Mouse (Mus musculus) liver, embryonic 11.5 days (tissue): ENCODE data around the gene Stx5a. TPM values are rescaled to one million over a fixed set of nuclear protein-coding genes. Genes with fewer than 3 reads are reported as not detected.
"Not testable (repeated sequence)": the region's sequence is repeated elsewhere in the genome, so short reads cannot be mapped to it uniquely, and the experiment has no call there.

Source experiments
- ATAC-seq: fragments of 200-750 bp; cut with Nextera tagmentation; replicated peaks from 2 replicates; pipeline ENCODE4 v1.8.0; 2017; ENCODE audit warnings: moderate number of reproducible peaks, mild to moderate bottlenecking, moderate TSS enrichment, moderate library complexity; ENCODE audit not compliant: low FRiP score
- DNase-seq: peaks from one replicate; pipeline ENCODE4 v3.0.0-alpha.2; 2017; ENCODE audit warnings: low spot score
- H3K27ac ChIP-seq: fragments of 300-500 bp; sonication (generic); 2 replicates; pipeline ENCODE4 v1.5.1; 2014; ENCODE audit warnings: mild to moderate bottlenecking, low read depth, low read length, control low read depth
- H3K27me3 ChIP-seq: fragments of 300-500 bp; sonication (generic); replicated peaks from 2 replicates; pipeline ENCODE4 v1.6.1; 2014; ENCODE audit warnings: low read length, mixed read lengths; ENCODE audit not compliant: control insufficient read depth, insufficient read depth
- H3K36me3 ChIP-seq: fragments of 300-500 bp; sonication (generic); 2 replicates; pipeline ENCODE4 v1.6.1; 2014; ENCODE audit warnings: mild to moderate bottlenecking, low read length, moderate library complexity, mixed read lengths; ENCODE audit not compliant: control insufficient read depth, insufficient read depth
- H3K4me1 ChIP-seq: fragments of 300-500 bp; sonication (generic); replicated peaks from 2 replicates; pipeline ENCODE4 v1.6.1; 2014; ENCODE audit warnings: low read length, mixed read lengths; ENCODE audit not compliant: control insufficient read depth, insufficient read depth
- H3K4me2 ChIP-seq: fragments of 300-500 bp; sonication (generic); 2 replicates; pipeline ENCODE4 v1.6.1; 2014; ENCODE audit warnings: mild to moderate bottlenecking, control low read depth, moderate library complexity
- H3K4me3 ChIP-seq: fragments of 300-500 bp; sonication (generic); 2 replicates; pipeline ENCODE4 v1.5.1; 2014; ENCODE audit warnings: low read depth, low read length, control low read depth
- H3K9ac ChIP-seq: fragments of 300-500 bp; sonication (generic); 2 replicates; pipeline ENCODE4 v1.6.1; 2014; ENCODE audit warnings: low read depth, low read length, control low read depth
- H3K9me3 ChIP-seq: fragments of 300-500 bp; sonication (generic); 2 replicates; pipeline ENCODE4 v1.6.1; 2016; ENCODE audit warnings: low read length, inconsistent platforms, mixed read lengths; ENCODE audit not compliant: control insufficient read depth
- WGBS: fragments of 180-500 bp; shearing (Covaris S2); extraction: QIAGEN DNeasy Blood & Tissue Kit; methylation state at CpG from one replicate; pipeline ENCODE4 v1.1.7; 2014; 5-methylcytosine and 5-hydroxymethylcytosine counted together
- polyA plus RNA-seq: library from polyadenylated mRNA; unstranded; fragments of >200 nt; fragmentation: Nextera tagmentation; extraction: Ambion mirVana; gene quantifications from 2 replicates; pipeline ENCODE4 v1.2.1, GENCODE M21; 2014

Gene Stx5a
- polyA plus RNA-seq, 1 experiment from 2014 or later: 73.1 TPM

DNA sequence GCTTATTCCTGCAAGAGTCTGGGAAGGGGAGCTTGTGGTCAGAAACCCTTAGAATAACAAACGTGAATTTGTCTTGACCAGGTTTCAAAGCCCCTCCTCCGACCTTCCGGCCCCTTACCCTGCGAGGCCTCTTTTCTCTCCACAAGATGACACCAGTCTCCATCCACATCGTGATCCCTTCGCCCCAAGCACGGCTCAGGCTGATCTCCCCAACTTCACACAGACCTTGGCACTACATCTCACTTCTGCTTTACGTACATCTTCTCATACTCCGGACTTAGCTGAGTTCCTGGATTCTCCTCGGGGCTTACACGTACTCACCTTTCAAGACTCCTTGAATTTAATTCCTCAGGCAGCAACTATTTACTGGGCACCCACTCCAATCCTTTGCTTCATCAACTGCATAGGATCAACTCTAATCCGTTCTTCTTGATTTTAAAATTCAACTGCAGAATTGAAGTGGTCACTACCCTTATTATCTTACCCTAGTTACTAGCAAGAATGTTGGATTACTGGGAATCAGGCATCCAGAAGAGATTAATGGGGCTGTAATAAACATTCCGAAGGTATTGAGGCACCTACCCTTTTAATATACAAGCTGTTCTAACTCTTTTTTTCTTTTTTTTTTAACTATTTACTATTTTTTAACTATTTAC lies 27.1 kb upstream of the Stx5a start:
- Histone ChIP-seq H3K4me2 (peak overlapping the region; percentile 82), H3K4me1 (peaks cover 49% of the 10 kb centered on the region), H3K27ac (peak overlapping the region; percentile 90), H3K4me3 (peak overlapping the region; percentile 87), H3K36me3 (peaks cover 21% of the 10 kb centered on the region), H3K9ac (peak overlapping the region; percentile 98), H3K9me3 (no peaks in the 10 kb centered on the region), H3K27me3 (no peaks in the 10 kb centered on the region)
- DNase-seq: no peak
- WGBS: 6% methylated on average over 13 of the region's 13 CpGs
- ATAC-seq: peak; percentile 36

DNA sequence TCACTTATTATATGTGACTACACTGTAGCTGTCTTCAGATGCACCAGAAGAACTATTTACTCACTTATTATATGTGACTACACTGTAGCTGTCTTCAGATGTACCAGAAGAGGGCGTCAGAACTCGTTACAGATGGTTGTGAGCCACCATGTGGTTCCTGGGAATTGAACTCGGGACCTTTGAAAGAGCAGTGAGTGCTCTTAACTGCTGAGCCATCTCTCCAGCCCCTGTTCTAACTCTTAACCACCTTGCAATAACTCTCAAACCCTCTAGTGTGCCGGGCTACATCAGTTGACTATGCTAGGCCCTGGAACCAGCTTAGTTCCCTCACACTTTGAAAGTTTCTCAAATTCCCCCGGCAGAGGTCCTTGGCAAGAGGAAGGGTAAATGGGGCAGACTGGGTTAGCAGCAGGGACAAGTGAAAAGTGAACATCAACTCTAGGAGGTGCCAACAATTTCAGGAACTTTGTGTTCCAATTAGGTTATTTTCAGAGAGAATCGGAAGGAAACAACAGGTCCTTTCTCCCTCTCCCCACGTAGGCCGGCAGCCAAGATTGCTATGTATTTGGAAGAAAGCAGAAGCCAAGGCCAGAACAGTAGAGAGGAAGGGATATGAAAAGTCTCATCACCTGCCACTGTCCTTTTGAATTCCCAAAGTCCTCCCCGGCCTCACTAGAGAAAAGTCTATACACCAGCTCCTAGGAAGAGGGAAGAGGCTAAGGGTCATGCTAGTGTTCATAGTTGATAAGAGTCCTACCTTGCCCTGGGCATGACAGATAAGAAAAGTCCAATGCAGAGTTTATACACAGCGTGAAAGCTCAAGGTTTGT lies 26.3 kb upstream of the Stx5a start:
- Histone ChIP-seq H3K9ac (peak overlapping the region; percentile 51; the same call in 1 of the 2 replicates), H3K27ac (peak overlapping the region; percentile 89), H3K27me3 (no peaks in the 10 kb centered on the region), H3K4me2 (peak overlapping the region; percentile 82), H3K9me3 (no peaks in the 10 kb centered on the region), H3K4me1 (peaks cover 46% of the 10 kb centered on the region), H3K36me3 (peaks cover 13% of the 10 kb centered on the region), H3K4me3 (peak overlapping the region; percentile 21; the same call in 1 of the 2 replicates)
- ATAC-seq (peak; percentile 79), DNase-seq (no peak)
- WGBS: 46% methylated on average over 10 of the region's 10 CpGs

DNA sequence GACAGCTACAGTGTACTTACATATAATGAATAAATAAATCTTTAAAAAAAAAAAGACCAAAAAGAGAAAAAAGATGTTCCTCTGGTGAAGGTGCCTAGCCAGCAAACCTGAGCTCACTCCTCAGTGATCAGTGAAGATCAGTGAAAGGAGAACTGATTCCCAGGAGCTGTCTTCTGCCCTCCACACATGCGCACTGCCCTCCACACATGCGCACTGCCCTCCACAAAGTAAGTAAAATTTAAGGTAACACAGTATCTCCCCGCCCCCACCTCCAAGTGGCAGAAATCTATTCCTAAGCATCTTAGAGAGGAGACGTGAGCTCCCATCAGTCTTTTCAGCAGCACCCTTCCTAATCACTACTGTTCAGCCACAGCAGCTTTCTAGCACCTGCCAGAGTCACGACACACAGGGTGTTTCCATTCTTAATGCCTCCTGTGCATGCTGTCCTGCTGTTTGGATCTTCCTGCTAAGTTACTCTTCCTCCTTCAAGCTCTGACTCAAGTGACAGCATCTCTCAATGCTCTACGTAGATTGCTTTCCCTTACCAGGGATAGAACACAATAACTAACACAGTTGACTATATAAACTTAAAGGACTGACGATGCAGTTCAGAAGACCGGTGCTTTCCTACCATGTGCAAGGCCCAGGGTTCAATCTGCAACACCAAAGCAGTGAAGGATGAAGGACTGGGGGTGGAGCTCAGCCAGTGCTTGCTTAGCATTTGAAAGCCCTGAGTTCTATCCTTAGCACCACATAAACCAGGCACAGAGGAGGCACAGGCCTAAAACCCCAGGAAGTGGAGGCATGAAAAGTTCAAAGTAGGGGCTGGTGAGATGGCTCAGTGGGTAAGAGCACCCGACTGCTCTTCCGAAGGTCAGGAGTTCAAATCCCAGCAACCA lies 25.1 kb upstream of the Stx5a start:
- ATAC-seq (0 out of 2 replicates have a peak, but pooled peaks have one; percentile 15), DNase-seq (no peak)
- H3K4me1 ChIP-seq: peaks cover 35% of the 10 kb centered on the region
- H3K27me3 ChIP-seq: no peaks in the 10 kb centered on the region
- H3K9me3 ChIP-seq: no peaks in the 10 kb centered on the region
- H3K36me3 ChIP-seq: peaks cover 5% of the 10 kb centered on the region; the same call in 1 of the 2 replicates
- peak overlapping the region; percentile 89 for H3K27ac ChIP-seq
- H3K4me2 ChIP-seq: peak overlapping the region; percentile 18; the same call in 1 of the 2 replicates
- H3K9ac ChIP-seq: peak overlapping the region; percentile 39; the same call in 1 of the 2 replicates
- H3K4me3 ChIP-seq: no peak overlapping the region
- WGBS: 68% methylated on average over 10 of the region's 10 CpGs

DNA sequence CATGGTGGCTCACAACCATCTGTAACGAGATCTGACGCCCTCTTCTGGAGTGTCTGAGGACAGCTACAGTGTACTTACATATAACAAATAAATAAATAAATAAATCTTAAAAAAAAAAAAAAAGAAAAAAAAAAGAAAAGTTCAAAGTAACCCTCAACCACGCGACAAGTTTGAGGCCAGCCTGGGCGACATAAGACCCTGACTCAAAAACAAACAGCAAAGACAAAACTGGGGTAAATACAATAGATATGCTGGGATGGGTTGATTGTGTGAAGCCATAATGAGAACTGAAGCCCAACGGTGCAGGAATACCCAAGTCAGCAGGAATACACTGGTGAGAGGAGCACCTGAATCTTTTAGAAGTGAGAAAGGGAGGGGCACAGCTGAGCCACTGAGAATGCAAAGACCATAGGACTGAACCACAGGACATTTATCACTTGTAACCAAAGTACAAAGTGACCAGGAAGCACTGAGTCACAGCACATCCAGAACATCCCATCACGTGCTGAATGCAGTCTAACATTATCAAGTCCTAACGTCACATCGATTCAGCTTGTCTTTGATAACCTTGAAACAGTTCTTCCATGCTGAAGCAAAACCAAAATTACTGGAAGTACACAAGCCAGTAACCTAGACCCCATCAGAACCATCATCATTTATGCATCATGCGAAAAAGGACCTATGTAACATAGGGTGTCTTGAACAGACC lies 24.3 kb upstream of the Stx5a start:
- peak overlapping the region; percentile 53; the same call in 1 of the 2 replicates for H3K27ac ChIP-seq
- H3K9me3 ChIP-seq: no peaks in the 10 kb centered on the region
- H3K4me1 ChIP-seq: peaks cover 35% of the 10 kb centered on the region
- WGBS: 71% methylated on average over 8 of the region's 10 CpGs
- H3K9ac ChIP-seq: no peak overlapping the region
- no peaks in the 10 kb centered on the region for H3K36me3 ChIP-seq
- no peak overlapping the region for H3K4me2 ChIP-seq
- H3K4me3 ChIP-seq: no peak overlapping the region
- ATAC-seq (no peak), DNase-seq (no peak)
- no peaks in the 10 kb centered on the region for H3K27me3 ChIP-seq

DNA sequence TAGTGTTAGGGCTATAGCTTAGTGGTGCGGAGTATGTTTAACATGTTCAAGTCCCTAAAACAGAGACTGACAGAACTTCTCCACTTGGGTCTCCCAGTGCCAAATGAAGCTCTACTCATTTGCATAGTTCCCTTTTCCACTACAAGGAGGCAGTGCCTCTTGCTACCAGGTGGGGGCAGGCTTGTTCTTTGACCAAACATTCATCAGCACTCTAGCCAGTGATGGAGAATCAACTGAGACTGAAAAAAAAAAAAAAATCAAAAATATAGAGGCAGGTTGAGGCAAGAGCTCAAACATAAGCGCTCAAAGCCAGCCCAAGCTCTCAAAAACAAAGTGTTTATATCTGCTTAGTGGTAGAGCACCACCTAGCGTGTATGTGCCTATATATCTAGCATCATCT lies 22.9 kb upstream of the Stx5a start:
- H3K4me3 ChIP-seq: no peak overlapping the region
- peaks cover 38% of the 10 kb centered on the region for H3K4me1 ChIP-seq
- H3K27me3 ChIP-seq: no peaks in the 10 kb centered on the region
- 61% methylated on average over 3 of the region's 3 CpGs for WGBS
- H3K9ac ChIP-seq: no peak overlapping the region
- H3K4me2 ChIP-seq: no peak overlapping the region
- H3K9me3 ChIP-seq: no peaks in the 10 kb centered on the region
- H3K27ac ChIP-seq: no peak overlapping the region
- no peak for DNase-seq
- no peaks in the 10 kb centered on the region for H3K36me3 ChIP-seq
- ATAC-seq: no peak

DNA sequence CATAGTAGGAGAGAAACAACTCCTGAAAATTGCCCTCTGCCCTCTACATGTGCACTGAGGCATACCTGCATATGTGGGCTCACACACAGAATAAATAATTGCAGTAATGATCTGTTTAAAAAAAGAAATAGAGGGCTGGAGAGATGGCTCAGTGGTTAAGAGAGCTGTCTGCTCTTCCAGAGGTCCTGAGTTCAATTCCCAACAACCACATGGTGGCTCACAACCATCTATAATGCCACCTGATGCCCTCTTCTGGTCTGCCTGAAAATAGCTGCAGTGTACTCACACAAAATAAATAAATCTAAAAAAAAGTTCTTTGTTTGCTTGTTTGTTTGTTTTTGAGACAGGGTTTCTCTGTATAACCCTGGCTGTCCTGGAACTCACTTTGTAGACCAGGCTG lies 22.2 kb upstream of the Stx5a start:
- peaks cover 38% of the 10 kb centered on the region for H3K4me1 ChIP-seq

DNA sequence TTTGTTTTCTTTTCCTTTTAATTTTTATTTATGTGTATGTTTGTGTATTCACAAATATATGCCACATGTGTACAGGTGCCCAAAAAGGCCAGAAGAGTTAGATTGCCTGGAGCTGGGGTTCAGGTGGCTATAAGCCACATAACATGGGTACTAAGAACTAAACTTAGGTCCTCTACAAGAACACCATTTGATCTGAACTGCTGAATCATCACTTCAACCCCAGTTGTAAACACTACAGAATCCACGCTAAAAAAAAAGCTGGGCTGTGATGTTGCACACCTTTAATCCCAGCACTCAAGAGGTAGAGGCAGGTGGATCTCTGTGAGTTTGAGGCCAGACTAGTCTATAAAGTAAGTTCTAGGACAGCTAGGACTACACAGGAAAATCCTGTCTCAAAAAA lies 19.8 kb upstream of the Stx5a start:
- Histone ChIP-seq H3K4me1 (peaks cover 25% of the 10 kb centered on the region), H3K9ac (no peak overlapping the region), H3K27me3 (no peaks in the 10 kb centered on the region), H3K9me3 (no peaks in the 10 kb centered on the region), H3K27ac (peak overlapping the region; percentile 23; the same call in 1 of the 2 replicates), H3K4me3 (peak overlapping the region; percentile 88; the same call in 1 of the 2 replicates), H3K36me3 (peaks cover 21% of the 10 kb centered on the region), H3K4me2 (peak overlapping the region; percentile 87)
- DNase-seq (no peak), ATAC-seq (no peak)
- 57% methylated on average over 1 of the region's 1 CpGs for WGBS

More for the DNA sequence above, 22.2 kb upstream of the Stx5a start:
- not testable (repeated sequence) for H3K4me2 ChIP-seq, H3K36me3 ChIP-seq, H3K27ac ChIP-seq, H3K9ac ChIP-seq, DNase-seq, H3K27me3 ChIP-seq, H3K4me3 ChIP-seq, ATAC-seq, H3K9me3 ChIP-seq

DNA sequence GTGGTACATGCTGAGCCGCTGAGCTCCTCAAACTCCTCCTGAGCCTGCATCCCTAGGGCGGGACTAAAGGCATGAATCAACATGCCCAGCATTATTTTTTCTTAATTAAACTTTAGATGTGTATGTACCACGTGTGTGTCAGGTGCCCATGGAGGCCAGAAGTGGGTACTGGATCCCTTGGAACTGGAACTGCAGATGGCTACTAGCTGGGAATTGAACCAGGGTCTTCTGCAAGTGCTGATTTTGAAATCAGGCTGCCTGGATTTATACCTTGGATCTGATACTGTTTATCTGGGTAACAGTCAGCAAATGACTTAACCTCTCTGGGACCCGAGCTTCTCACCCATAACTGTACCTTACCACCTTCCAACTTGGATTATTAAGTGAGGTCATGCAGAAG lies 19.2 kb upstream of the Stx5a start:
- peak overlapping the region; percentile 88 for H3K4me3 ChIP-seq
- H3K4me1 ChIP-seq: peaks cover 22% of the 10 kb centered on the region
- peaks cover 22% of the 10 kb centered on the region for H3K36me3 ChIP-seq
- H3K4me2 ChIP-seq: peak overlapping the region; percentile 87
- no peak for DNase-seq
- peak overlapping the region; percentile 98 for H3K9ac ChIP-seq
- no peaks in the 10 kb centered on the region for H3K27me3 ChIP-seq
- WGBS: 48% methylated on average over 4 of the region's 4 CpGs
- H3K27ac ChIP-seq: peak overlapping the region; percentile 98
- no peaks in the 10 kb centered on the region for H3K9me3 ChIP-seq
- ATAC-seq: no peak
